Mouse (Mus musculus) thymus, adult 2 months (tissue): ENCODE results near the gene Gpr87. TPM values are rescaled to one million over a fixed set of nuclear protein-coding genes. Genes with fewer than 3 reads are reported as not detected.

Source experiments
- DNase-seq: peaks from one replicate; pipeline ENCODE4 v3.0.0; 2021
- H3K27ac ChIP-seq: fragments of 200-500 bp; 2 replicates; pipeline ENCODE4 v1.5.1; 2012; ENCODE audit warnings: low read length, control low read depth; ENCODE audit not compliant: control insufficient read depth, insufficient read depth
- H3K27me3 ChIP-seq: fragments of 200-500 bp; 2 replicates; pipeline ENCODE4 v1.6.1; 2012; ENCODE audit warnings: mild to moderate bottlenecking, low read length, moderate library complexity, mixed read lengths; ENCODE audit not compliant: control insufficient read depth, insufficient read depth
- H3K36me3 ChIP-seq: fragments of 200-500 bp; 2 replicates; pipeline ENCODE4 v1.6.1; 2012; ENCODE audit warnings: mild to moderate bottlenecking, low read length, moderate library complexity; ENCODE audit not compliant: control insufficient read depth, insufficient read depth
- H3K4me1 ChIP-seq: fragments of 200-500 bp; replicated peaks from 2 replicates; pipeline ENCODE4 v1.6.1; 2012; ENCODE audit warnings: low read length; ENCODE audit not compliant: control insufficient read depth, insufficient read depth
- H3K4me3 ChIP-seq: fragments of 200-500 bp; 2 replicates; pipeline ENCODE4 v1.5.1; 2012; ENCODE audit warnings: mild to moderate bottlenecking, low read length, control low read depth, moderate library complexity; ENCODE audit not compliant: control insufficient read depth, insufficient read depth
- CTCF ChIP-seq: fragments of 200-500 bp; IDR thresholded peaks from 2 replicates; pipeline ENCODE4 v1.5.1; 2012; ENCODE audit warnings: mild to moderate bottlenecking, control low read depth, low read length, moderate library complexity, borderline replicate concordance; ENCODE audit not compliant: control insufficient read depth, poor library complexity, insufficient read depth; ENCODE audit errors: extremely low read depth
- POLR2A ChIP-seq: fragments of 200-500 bp; IDR thresholded peaks from 2 replicates; pipeline ENCODE4 v1.6.1; 2012; ENCODE audit warnings: mild to moderate bottlenecking, low read length, control low read depth, moderate library complexity; ENCODE audit not compliant: control insufficient read depth, poor library complexity, insufficient read depth; ENCODE audit errors: extremely low read depth
- WGBS: fragments of 180-500 bp; shearing (Covaris S2); methylation state at CpG from one replicate; pipeline ENCODE4 v1.1.7; 2018; 5-methylcytosine and 5-hydroxymethylcytosine counted together
- polyA plus RNA-seq: library from polyadenylated mRNA; depleted of rRNA; stranded (reverse); fragments of >200 nt; gene quantifications from 2 replicates; pipeline ENCODE4 v1.2.3, GENCODE M21; 2012

Gpr87 gene
- polyA plus RNA-seq, 1 experiment: 3.7 TPM

DNA sequence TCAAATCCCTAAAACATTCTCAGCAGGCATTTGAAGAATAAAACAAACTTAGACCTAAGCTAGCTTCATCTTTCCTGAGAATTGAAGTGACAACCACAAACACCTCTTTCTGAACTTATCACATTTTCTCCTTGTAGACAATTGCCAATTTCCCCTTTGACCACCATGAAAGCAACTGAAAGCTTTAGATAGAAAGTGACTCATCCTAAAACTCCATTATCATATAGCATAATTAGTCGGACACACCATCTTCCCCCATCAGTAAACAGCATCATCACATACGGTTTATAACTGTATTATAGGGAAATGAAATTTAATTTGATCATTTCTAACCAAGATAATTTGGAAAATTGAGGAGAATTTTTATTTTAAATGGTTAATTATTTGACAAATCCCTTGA lies 27.4 kb upstream of the Gpr87 start:
- no peak for DNase-seq
- 92% methylated on average over 2 of the region's 2 CpGs for WGBS
- Histone ChIP-seq H3K4me1 (peaks cover 2% of the 10 kb centered on the region), H3K27ac (no peak overlapping the region), H3K36me3 (no peaks in the 10 kb centered on the region), H3K27me3 (no peaks in the 10 kb centered on the region), H3K4me3 (no peak overlapping the region)
- TF ChIP-seq CTCF (no peak), POLR2A (no peak)

DNA sequence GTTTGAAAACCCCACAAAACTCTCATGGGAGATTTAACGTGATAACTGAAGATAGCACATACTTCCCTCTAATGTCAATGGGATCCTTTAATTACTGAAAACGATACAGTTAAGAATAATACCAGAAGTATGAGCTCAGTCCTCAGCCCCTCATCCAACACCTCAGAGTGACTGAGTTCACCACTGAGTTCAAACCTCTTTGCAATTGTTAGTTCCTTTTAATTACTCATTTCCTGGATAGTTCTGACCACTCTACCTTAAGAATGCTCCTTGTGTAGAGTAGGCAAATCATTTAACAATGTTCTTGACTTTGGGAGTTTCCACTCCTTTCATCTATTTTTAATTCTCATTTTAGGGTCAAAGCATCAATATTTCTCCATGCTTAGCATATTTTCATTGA lies 24.4 kb upstream of the Gpr87 start:
- no peak for DNase-seq
- WGBS: 60% methylated on average over 2 of the region's 2 CpGs
- H3K4me3 ChIP-seq: no peak overlapping the region
- H3K36me3 ChIP-seq: no peaks in the 10 kb centered on the region
- TF ChIP-seq POLR2A: no peak
- no peak for TF ChIP-seq CTCF
- H3K27me3 ChIP-seq: no peaks in the 10 kb centered on the region
- H3K27ac ChIP-seq: no peak overlapping the region
- peaks cover under 1% of the 10 kb centered on the region; the same call in 1 of the 2 replicates for H3K4me1 ChIP-seq

GRCm38 (mm10) chr3:59217211-59217610 lies 22.3 kb upstream of the Gpr87 start:
- Histone ChIP-seq H3K4me1 (no peaks in the 10 kb centered on the region), H3K4me3 (no peak overlapping the region), H3K27ac (no peak overlapping the region), H3K27me3 (no peaks in the 10 kb centered on the region), H3K36me3 (no peaks in the 10 kb centered on the region)
- TF ChIP-seq CTCF (no peak), POLR2A (no peak)
- DNase-seq: no peak
- 96% methylated on average over 10 of the region's 10 CpGs for WGBS

DNA sequence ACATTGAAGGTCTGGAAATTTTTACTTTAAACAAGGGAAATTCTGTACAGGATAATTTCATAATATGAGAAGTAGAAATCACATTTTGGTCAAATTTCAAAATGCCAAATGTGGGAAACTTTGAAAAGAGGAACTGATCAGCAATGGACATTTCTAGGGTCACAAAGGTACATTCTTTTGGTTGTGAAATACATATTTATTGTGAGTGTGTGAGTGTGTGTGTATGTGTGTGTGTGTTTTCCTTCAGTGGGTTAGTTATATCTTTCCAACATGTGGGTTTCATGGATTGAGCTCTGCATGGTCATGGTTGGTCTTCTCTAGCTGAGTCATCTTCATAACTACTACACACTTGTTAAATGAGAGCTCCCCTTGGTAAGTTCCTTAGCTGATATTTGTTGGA lies 17.5 kb upstream of the Gpr87 start:
- no peak for DNase-seq
- TF ChIP-seq CTCF (no peak), POLR2A (no peak)
- Histone ChIP-seq H3K27ac (no peak overlapping the region), H3K36me3 (no peaks in the 10 kb centered on the region), H3K4me1 (peaks cover 4% of the 10 kb centered on the region), H3K4me3 (no peak overlapping the region), H3K27me3 (no peaks in the 10 kb centered on the region)

DNA sequence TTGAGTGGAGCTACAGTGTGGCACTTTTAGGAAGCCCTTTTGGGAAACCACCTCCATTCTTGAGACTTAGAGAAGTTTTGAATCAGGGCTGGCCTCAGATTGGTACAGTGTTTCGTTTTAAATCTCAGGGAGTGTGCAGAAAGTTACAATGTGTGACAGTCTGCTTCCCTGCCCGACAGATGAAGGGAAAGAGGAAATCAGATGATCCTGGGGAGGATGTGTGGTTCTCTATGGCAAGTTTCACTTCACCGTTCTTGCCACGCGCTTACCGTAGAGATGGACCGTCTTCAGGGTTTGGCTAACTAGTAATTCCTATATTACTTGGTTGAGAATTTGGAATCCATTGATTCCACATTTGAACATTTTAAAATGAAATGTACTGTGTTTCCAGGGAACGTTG lies 16.9 kb upstream of the Gpr87 start:
- Histone ChIP-seq H3K27ac (no peak overlapping the region), H3K4me1 (peaks cover 4% of the 10 kb centered on the region), H3K4me3 (no peak overlapping the region), H3K27me3 (no peaks in the 10 kb centered on the region), H3K36me3 (no peaks in the 10 kb centered on the region)
- WGBS: 35% methylated on average over 8 of the region's 8 CpGs
- TF ChIP-seq CTCF: no peak
- TF ChIP-seq POLR2A: no peak
- no peak for DNase-seq

GRCm38 (mm10) chr3:59210727-59211126 lies 15.8 kb upstream of the Gpr87 start, which contains the start of gene P2ry13:
TSS of gene P2ry13 (minus strand) at chr3:59210882.
- 57% methylated on average over 6 of the region's 6 CpGs for WGBS
- peaks cover 6% of the 10 kb centered on the region for H3K4me1 ChIP-seq
- H3K4me3 ChIP-seq: no peak within 1 kb of the TSS
- no peak for DNase-seq
- no peak for TF ChIP-seq POLR2A
- no peak for TF ChIP-seq CTCF
- peak within 1 kb of the TSS; percentile 29 for H3K27ac ChIP-seq
- no peaks in the 10 kb centered on the region for H3K36me3 ChIP-seq
- no peaks in the 10 kb centered on the region for H3K27me3 ChIP-seq

DNA sequence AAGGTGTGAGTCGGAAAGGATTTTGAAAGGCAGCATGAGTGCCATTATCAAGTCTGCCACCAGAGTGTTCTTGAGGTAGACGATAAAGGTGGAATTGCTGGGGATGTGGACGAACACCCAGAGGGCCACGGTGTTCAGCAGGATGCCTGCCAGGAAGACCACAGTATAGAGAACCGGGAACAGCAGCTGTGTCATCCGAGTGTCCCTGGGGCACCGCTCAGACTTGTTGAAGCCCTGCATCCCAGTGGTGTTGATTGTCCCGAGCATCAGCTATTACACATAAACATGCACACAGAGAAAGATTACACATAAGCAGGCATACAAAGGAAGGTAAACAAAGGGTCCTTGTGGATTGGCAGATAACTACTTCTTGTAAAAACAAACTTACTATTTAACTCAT lies 15.2 kb upstream of the Gpr87 start:
- Histone ChIP-seq H3K4me3 (no peak overlapping the region), H3K27me3 (no peaks in the 10 kb centered on the region), H3K27ac (peak overlapping the region; percentile 29; the same call in 1 of the 2 replicates), H3K36me3 (no peaks in the 10 kb centered on the region), H3K4me1 (peaks cover 11% of the 10 kb centered on the region)
- 75% methylated on average over 8 of the region's 8 CpGs for WGBS
- TF ChIP-seq POLR2A: no peak
- no peak for TF ChIP-seq CTCF
- no peak for DNase-seq
